Mouse (Mus musculus) bone marrow, adult 2 months (tissue): ENCODE data around the gene Uba52.

Source experiments
- CTCF ChIP-seq: fragments of 200-500 bp; IDR thresholded peaks from 2 replicates; pipeline ENCODE4 v1.5.1; 2011; ENCODE audit warnings: low read length, control low read depth; ENCODE audit not compliant: control insufficient read depth, insufficient read depth
- POLR2A ChIP-seq: fragments of 200-500 bp; IDR thresholded peaks from 2 replicates; pipeline ENCODE4 v1.6.1; 2011; ENCODE audit warnings: low read depth, mild to moderate bottlenecking, control low read depth, low read length, borderline replicate concordance; ENCODE audit not compliant: control insufficient read depth

DNA sequence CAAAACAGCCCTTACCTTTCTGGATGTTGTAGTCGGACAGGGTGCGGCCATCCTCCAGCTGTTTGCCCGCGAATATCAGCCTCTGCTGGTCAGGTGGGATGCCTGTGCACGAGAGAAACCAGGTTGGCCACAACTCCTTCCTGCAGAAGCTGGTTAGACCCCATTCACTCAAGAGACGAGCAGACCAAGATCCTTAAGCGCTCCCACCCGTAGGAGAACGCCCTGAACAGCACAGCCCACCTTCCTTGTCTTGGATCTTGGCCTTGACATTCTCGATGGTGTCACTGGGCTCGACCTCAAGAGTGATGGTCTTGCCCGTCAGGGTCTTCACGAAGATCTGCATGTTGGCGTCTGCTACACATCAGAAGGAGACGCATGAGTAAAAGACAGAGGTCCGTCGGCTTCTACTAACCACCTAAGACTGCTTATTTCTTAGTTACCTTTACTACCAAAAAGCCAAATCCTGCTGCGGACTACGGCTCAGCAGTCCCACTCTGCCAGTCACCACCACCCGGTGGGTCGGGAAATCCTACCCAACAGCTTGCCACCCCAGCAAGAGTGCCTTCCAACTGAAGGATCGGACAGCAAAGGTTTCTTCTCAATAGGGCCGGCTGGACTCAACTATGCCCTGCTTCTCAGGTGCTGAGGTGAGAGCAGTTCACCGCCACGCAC, 1.2 kb downstream of the Uba52 start:
- TF ChIP-seq CTCF = no peak
- no peak for TF ChIP-seq POLR2A
